Mouse (Mus musculus) monocyte, adult 5-6 weeks (primary cell): ENCODE data around the gene Chn1. TPM values are rescaled to one million over a fixed set of nuclear protein-coding genes. Genes with fewer than 3 reads are reported as not detected.

Experiments
- ATAC-seq: fragments of 153-309, 156-312 bp; replicated peaks from 2 replicates; pipeline ENCODE4 v1.8.0; 2017; ENCODE audit warnings: mild to moderate bottlenecking; ENCODE audit not compliant: low TSS enrichment, insufficient number of reproducible peaks, severe bottlenecking, poor library complexity, low FRiP score
- total RNA-seq: library from RNA; stranded (forward); fragments of 200-1000, 200-491, 200-594 nt; gene quantifications from 3 replicates; pipeline ENCODE4 v1.2.3, GENCODE M21; 2017

Chn1 gene
- total RNA-seq, 1 experiment from 2014 or later: not detected

GRCm38 (mm10) chr2:73759899-73760298, 15.2 kb downstream of the Chn1 start:
- no peak for ATAC-seq

GRCm38 (mm10) chr2:73759027-73759426, 16.1 kb downstream of the Chn1 start:
- no peak for ATAC-seq

GRCm38 (mm10) chr2:73747297-73747696, 27.8 kb downstream of the Chn1 start:
- ATAC-seq: no peak

GRCm38 (mm10) chr2:73746375-73746770, 28.8 kb downstream of the Chn1 start:
- no peak for ATAC-seq

GRCm38 (mm10) chr2:73745647-73746374, 29.3 kb downstream of the Chn1 start:
- no peak for ATAC-seq

- ATAC-seq: no peak
These were observed 33.9 kb downstream of the Chn1 start for GRCm38 (mm10) chr2:73741286-73741685.

- ATAC-seq: no peak
These were observed 47.3 kb downstream of the Chn1 start for GRCm38 (mm10) chr2:73727868-73728267.

- ATAC-seq: no peak
These were observed 50.2 kb downstream of the Chn1 start for GRCm38 (mm10) chr2:73724934-73725333.

- ATAC-seq: no peak
These were observed 53.3 kb downstream of the Chn1 start for GRCm38 (mm10) chr2:73721821-73722220.

GRCm38 (mm10) chr2:73712481-73712880, 62.7 kb downstream of the Chn1 start:
- ATAC-seq: no peak

- no peak for ATAC-seq
These were observed 82.1 kb downstream of the Chn1 start for GRCm38 (mm10) chr2:73693045-73693444.

GRCm38 (mm10) chr2:73690783-73691604, 84.2 kb downstream of the Chn1 start:
- ATAC-seq: no peak

GRCm38 (mm10) chr2:73682500-73682899, 92.6 kb downstream of the Chn1 start:
- no peak for ATAC-seq

- no peak for ATAC-seq
These were observed 94.6 kb downstream of the Chn1 start for GRCm38 (mm10) chr2:73680425-73681027.

GRCm38 (mm10) chr2:73668608-73669007, 106.5 kb downstream of the Chn1 start:
- no peak for ATAC-seq

GRCm38 (mm10) chr2:73660566-73661134, 114.5 kb downstream of the Chn1 start:
- no peak for ATAC-seq

- no peak for ATAC-seq
These were observed 115.2 kb downstream of the Chn1 start for GRCm38 (mm10) chr2:73659726-73660565.

- ATAC-seq: no peak
These were observed 116.1 kb downstream of the Chn1 start for GRCm38 (mm10) chr2:73659041-73659440.
